Mouse (Mus musculus) frontal cortex, postnatal 36 days (tissue): ENCODE results near the gene Smok3a.
A peak's percentile ranks its signal among the peaks of the same experiment; 100 is the strongest.
"Not testable (repeated sequence)": the region's sequence is repeated elsewhere in the genome, so short reads cannot be mapped to it uniquely, and the experiment has no call there.

ENCODE experiments used
- DNase-seq, 2 experiments: peaks; one replicate each; pipeline ENCODE4 v3.0.0; 2022; ENCODE audit warnings: low spot score in 2 of 2

The Smok3a gene

GRCm38 (mm10) chr5:138020961-138021479, at the start of gene Smok3a, which contains the start of gene Smok3b:
Smok3a (plus strand) TSS chr5:138021261.
Smok3b (plus strand) TSS chr5:138021429.
- not testable (repeated sequence) for DNase-seq

GRCm38 (mm10) chr5:137973161-137973560, 47.9 kb upstream of the Smok3a start:
- DNase-seq = no peak

GRCm38 (mm10) chr5:137973738-137974137, 47.3 kb upstream of the Smok3a start:
- peak in 1 of 2 experiments; percentile 12 for DNase-seq

- no peak for DNase-seq
Observed at GRCm38 (mm10) chr5:137974724-137975123, 46.3 kb upstream of the Smok3a start.

- DNase-seq = no peak
Observed at GRCm38 (mm10) chr5:137975434-137975833, 45.6 kb upstream of the Smok3a start.

GRCm38 (mm10) chr5:137977291-137977690, 43.8 kb upstream of the Smok3a start:
- DNase-seq = no peak

GRCm38 (mm10) chr5:137979081-137979480, 42.0 kb upstream of the Smok3a start:
- no peak for DNase-seq

- no peak for DNase-seq
Observed at GRCm38 (mm10) chr5:137981300-137981699, 39.8 kb upstream of the Smok3a start, which contains the start of gene Azgp1. Azgp1 (plus strand) TSS chr5:137981520.

GRCm38 (mm10) chr5:137986351-137986750, 34.7 kb upstream of the Smok3a start:
- DNase-seq = no peak

GRCm38 (mm10) chr5:138009437-138009836, 11.6 kb upstream of the Smok3a start:
- DNase-seq = no peak

- DNase-seq = no peak
Observed at GRCm38 (mm10) chr5:138012382-138012781, 8.7 kb upstream of the Smok3a start.

GRCm38 (mm10) chr5:138016530-138016929, 4.5 kb upstream of the Smok3a start:
- no peak for DNase-seq

- DNase-seq = no peak
Observed at GRCm38 (mm10) chr5:138016997-138017396, 4.1 kb upstream of the Smok3a start.

- DNase-seq = not testable (repeated sequence)
Observed at GRCm38 (mm10) chr5:138019577-138019976, 1.5 kb upstream of the Smok3a start.

GRCm38 (mm10) chr5:138052894-138053293, 31.8 kb downstream of the Smok3a start, which contains the start of gene Smok3c:
Smok3c (plus strand) TSS chr5:138053194.
- not testable (repeated sequence) for DNase-seq

- no peak for DNase-seq
Observed at GRCm38 (mm10) chr5:138073803-138074202, 52.7 kb downstream of the Smok3a start.

GRCm38 (mm10) chr5:138075684-138076083, 54.6 kb downstream of the Smok3a start:
- no peak for DNase-seq

GRCm38 (mm10) chr5:138076148-138076547, 55.1 kb downstream of the Smok3a start:
- DNase-seq = no peak

GRCm38 (mm10) chr5:138080456-138080855, 59.4 kb downstream of the Smok3a start:
- DNase-seq = no peak

GRCm38 (mm10) chr5:138081446-138081845, 60.4 kb downstream of the Smok3a start:
- no peak for DNase-seq

- DNase-seq = no peak
Observed at GRCm38 (mm10) chr5:138083318-138083900, 62.3 kb downstream of the Smok3a start.

- no peak for DNase-seq
Observed at GRCm38 (mm10) chr5:138083936-138084335, 62.9 kb downstream of the Smok3a start.
